Mouse (Mus musculus) urinary bladder, postnatal 36 days (tissue): ENCODE data around the gene Eef1akmt2.

ENCODE experiments used
- DNase-seq, 2 experiments: peaks; one replicate each; pipeline ENCODE4 v3.0.0; 2022; ENCODE audit warnings: low spot score in 2 of 2, mixed read lengths in 1 of 2

Eef1akmt2 gene

GRCm38 (mm10) chr7:132811716-132812618 is 40.5 kb downstream of the Eef1akmt2 start:
- no peak for DNase-seq

- DNase-seq = peak; percentile 85 to 90
Measured at GRCm38 (mm10) chr7:132810879-132811278, 41.6 kb downstream of the Eef1akmt2 start.

- peak in 1 of 2 experiments; percentile 55 for DNase-seq
Measured at GRCm38 (mm10) chr7:132810368-132810767, 42.1 kb downstream of the Eef1akmt2 start.

- no peak for DNase-seq
Measured at GRCm38 (mm10) chr7:132809721-132810120, 42.8 kb downstream of the Eef1akmt2 start.

- DNase-seq = no peak
Measured at GRCm38 (mm10) chr7:132808841-132809682, 43.4 kb downstream of the Eef1akmt2 start.

GRCm38 (mm10) chr7:132808051-132808796 is 44.2 kb downstream of the Eef1akmt2 start:
- no peak for DNase-seq

GRCm38 (mm10) chr7:132806926-132807857 is 45.3 kb downstream of the Eef1akmt2 start:
- peak; percentile 50 to 59 for DNase-seq

GRCm38 (mm10) chr7:132806286-132806685 is 46.2 kb downstream of the Eef1akmt2 start:
- peak in 1 of 2 experiments; percentile 64 for DNase-seq

- no peak for DNase-seq
Measured at GRCm38 (mm10) chr7:132804951-132805350, 47.5 kb downstream of the Eef1akmt2 start.

- no peak for DNase-seq
Measured at GRCm38 (mm10) chr7:132804461-132804860, 48.0 kb downstream of the Eef1akmt2 start.

- no peak for DNase-seq
Measured at GRCm38 (mm10) chr7:132803962-132804361, 48.5 kb downstream of the Eef1akmt2 start.

- DNase-seq = no peak
Measured at GRCm38 (mm10) chr7:132803336-132803735, 49.1 kb downstream of the Eef1akmt2 start.

- DNase-seq = no peak
Measured at GRCm38 (mm10) chr7:132802691-132803090, 49.8 kb downstream of the Eef1akmt2 start.

- DNase-seq = no peak
Measured at GRCm38 (mm10) chr7:132802066-132802465, 50.4 kb downstream of the Eef1akmt2 start.

- DNase-seq = no peak
Measured at GRCm38 (mm10) chr7:132801509-132801908, 51.0 kb downstream of the Eef1akmt2 start.

- no peak for DNase-seq
Measured at GRCm38 (mm10) chr7:132800868-132801267, 51.6 kb downstream of the Eef1akmt2 start.

GRCm38 (mm10) chr7:132799119-132800016 is 53.1 kb downstream of the Eef1akmt2 start:
- DNase-seq = no peak

- no peak for DNase-seq
Measured at GRCm38 (mm10) chr7:132795141-132795540, 57.3 kb downstream of the Eef1akmt2 start.

- DNase-seq = no peak
Measured at GRCm38 (mm10) chr7:132793467-132793866, 59.0 kb downstream of the Eef1akmt2 start.
